Mouse (Mus musculus) small intestine, adult 2 months (tissue): ENCODE measurements around the gene Btbd35f29.
"Not testable (repeated sequence)": the region's sequence is repeated elsewhere in the genome, so short reads cannot be mapped to it uniquely, and the experiment has no call there.

Experiments used
- CTCF ChIP-seq: fragments of 200-500 bp; IDR thresholded peaks from 2 replicates; pipeline ENCODE4 v1.5.1; 2012; ENCODE audit warnings: low read depth, mild to moderate bottlenecking, control low read depth, inconsistent platforms, low read length, moderate library complexity, mixed read lengths; ENCODE audit not compliant: insufficient replicate concordance, insufficient read length; ENCODE audit errors: extremely low read depth
- POLR2A ChIP-seq: fragments of 200-500 bp; IDR thresholded peaks from 2 replicates; pipeline ENCODE4 v1.6.1; 2012; ENCODE audit warnings: low read depth, mild to moderate bottlenecking, control low read depth, inconsistent platforms, low read length, moderate library complexity

DNA sequence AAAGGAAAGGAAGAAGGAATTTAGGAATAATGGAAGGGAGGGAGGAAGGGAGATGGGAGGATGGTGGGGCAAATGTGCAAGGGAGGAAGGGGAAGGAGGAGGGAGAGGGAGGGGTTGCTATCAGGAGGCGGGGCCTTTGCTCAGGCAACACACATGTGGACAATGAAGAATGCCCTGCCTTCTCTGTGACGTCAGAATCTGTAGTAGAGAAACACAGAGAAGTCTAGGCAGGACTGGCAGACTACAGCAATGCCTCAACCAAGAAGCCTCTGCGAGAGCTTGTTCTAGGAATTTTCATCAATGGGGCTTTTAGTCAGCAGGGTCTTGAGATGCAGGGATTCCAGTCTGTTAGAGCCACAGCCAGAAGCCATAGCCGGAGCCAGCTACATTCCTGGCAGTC is at the start of gene Btbd35f29:
- not testable (repeated sequence) for TF ChIP-seq POLR2A, CTCF
